Mouse (Mus musculus): ENCODE measurements around the gene Bmx. TPM values are rescaled to one million over a fixed set of nuclear protein-coding genes. Genes with fewer than 3 reads are reported as not detected.

Bmx gene
- polyA plus RNA-seq, 1 experiment from 2014 or later: 5.9 TPM

- no peaks in the 10 kb centered on the region for H3K36me3 ChIP-seq
- H3K27ac ChIP-seq (replicated peaks): peak overlapping the region; percentile 84
- H3K4me3 ChIP-seq: peak overlapping the region; percentile 33
- 0 out of 2 replicates have a peak, but pooled peaks cover 3% of the 10 kb centered on the region for H3K4me1 ChIP-seq
- no peaks in the 10 kb centered on the region; the same call in none of the 2 replicates for H3K27me3 ChIP-seq (replicated peaks)
- H3K4me2 ChIP-seq: peak overlapping the region; percentile 48
- ATAC-seq (ENCODE audit: extremely low read depth, insufficient number of reproducible peaks, low FRiP score, low TSS enrichment): no peak
- no peaks in the 10 kb centered on the region for H3K9me3 ChIP-seq
- H3K9ac ChIP-seq: no peak overlapping the region
- WGBS: 53% methylated on average over 3 of the region's 3 CpGs
Observed at GRCm38 (mm10) chrX:164256527-164256926, 1.5 kb downstream of the Bmx start.

DNA sequence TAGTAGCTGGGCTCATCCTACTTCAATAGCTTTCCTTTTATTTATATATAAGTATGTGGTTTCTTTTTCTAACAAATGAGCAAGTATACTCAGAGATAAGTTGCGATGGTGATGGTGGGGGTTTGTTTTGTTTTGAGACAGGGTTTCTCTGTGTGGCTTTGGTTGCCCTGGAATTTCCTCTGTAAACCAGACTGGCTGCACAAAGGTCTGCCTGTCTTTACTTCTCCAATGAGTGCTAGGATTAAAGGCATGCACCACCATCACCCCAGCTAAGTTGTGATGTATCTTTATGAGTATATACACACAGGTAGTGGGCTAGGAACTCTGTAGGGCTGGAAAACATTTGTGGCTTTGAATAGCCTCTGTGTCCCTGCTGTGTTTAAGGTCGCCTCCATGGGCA, 11.3 kb downstream of the Bmx start:
- H3K4me2 ChIP-seq: no peak overlapping the region
- 40% methylated on average over 2 of the region's 2 CpGs for WGBS
- no peaks in the 10 kb centered on the region for H3K27me3 ChIP-seq (replicated peaks)
- H3K27ac ChIP-seq (replicated peaks): no peak overlapping the region
- H3K36me3 ChIP-seq: no peaks in the 10 kb centered on the region
- no peaks in the 10 kb centered on the region for H3K9me3 ChIP-seq
- no peak overlapping the region for H3K9ac ChIP-seq
- H3K4me3 ChIP-seq: no peak overlapping the region
- H3K4me1 ChIP-seq: no peaks in the 10 kb centered on the region
- no peak for ATAC-seq (ENCODE audit: extremely low read depth, insufficient number of reproducible peaks, low FRiP score, low TSS enrichment)

DNA sequence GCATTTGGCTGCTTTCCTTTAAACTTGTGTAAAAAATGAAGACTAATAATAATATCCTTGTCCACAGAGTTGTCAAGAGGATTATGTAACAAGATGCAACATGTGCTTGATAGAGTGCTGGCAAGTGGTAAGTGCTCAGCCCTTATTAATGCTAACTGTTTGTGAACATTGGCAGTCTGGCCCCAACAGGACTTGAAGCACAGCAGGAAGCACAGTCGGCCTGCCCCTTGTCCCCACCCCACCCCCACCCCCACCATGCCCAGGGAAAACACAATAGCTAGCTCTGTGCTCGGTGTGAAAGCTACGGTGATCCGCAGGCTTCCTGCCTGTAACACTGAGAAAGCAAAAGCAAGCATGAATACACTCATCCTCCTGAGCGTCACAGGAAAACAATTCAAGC, 12.3 kb downstream of the Bmx start:
- ATAC-seq (ENCODE audit: extremely low read depth, insufficient number of reproducible peaks, low FRiP score, low TSS enrichment): no peak
- 5% methylated on average over 5 of the region's 5 CpGs for WGBS

GRCm38 (mm10) chrX:164233380-164233779, 24.6 kb downstream of the Bmx start:
- Histone ChIP-seq H3K27ac (replicated peaks) (0 out of 2 replicates have a peak overlapping the region, but pooled peaks have one; percentile 6), H3K4me2 (no peak overlapping the region), H3K27me3 (replicated peaks) (no peaks in the 10 kb centered on the region), H3K4me3 (no peak overlapping the region), H3K4me1 (no peaks in the 10 kb centered on the region), H3K9me3 (no peaks in the 10 kb centered on the region), H3K36me3 (no peaks in the 10 kb centered on the region), H3K9ac (no peak overlapping the region)
- 52% methylated on average over 8 of the region's 8 CpGs for WGBS
- no peak for ATAC-seq (ENCODE audit: extremely low read depth, insufficient number of reproducible peaks, low FRiP score, low TSS enrichment)

More for the DNA sequence above, 12.3 kb downstream of the Bmx start:
- H3K4me3 ChIP-seq: no peak overlapping the region
- H3K4me1 ChIP-seq: no peaks in the 10 kb centered on the region
- no peaks in the 10 kb centered on the region for H3K9me3 ChIP-seq
- H3K27me3 ChIP-seq (replicated peaks): no peaks in the 10 kb centered on the region
- H3K36me3 ChIP-seq: no peaks in the 10 kb centered on the region
- no peak overlapping the region for H3K9ac ChIP-seq
- H3K27ac ChIP-seq (replicated peaks): no peak overlapping the region
- peak overlapping the region; percentile 41 for H3K4me2 ChIP-seq

DNA sequence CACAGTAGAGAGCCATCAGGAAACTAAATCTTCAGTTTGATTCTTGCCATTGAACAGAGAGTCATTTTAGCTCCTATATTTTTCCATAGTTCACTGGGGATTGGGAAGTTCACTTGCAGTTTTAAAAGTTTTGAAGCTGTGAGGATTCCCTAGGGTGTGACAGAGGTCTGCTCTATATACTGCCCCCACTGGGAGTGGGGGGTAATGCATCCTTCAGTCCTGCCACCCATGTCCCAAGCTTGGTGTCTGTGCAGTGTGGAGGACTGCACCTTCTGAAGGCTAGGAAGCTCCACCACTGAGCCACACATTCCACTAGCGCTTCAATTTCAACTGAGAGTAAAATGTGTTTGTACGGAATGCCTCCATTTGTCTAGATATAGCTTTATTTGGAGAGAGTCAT, 36.0 kb downstream of the Bmx start:
- Histone ChIP-seq H3K36me3 (no peaks in the 10 kb centered on the region), H3K4me3 (no peak overlapping the region), H3K4me2 (no peak overlapping the region), H3K27ac (replicated peaks) (no peak overlapping the region), H3K27me3 (replicated peaks) (no peaks in the 10 kb centered on the region), H3K9me3 (no peaks in the 10 kb centered on the region), H3K4me1 (no peaks in the 10 kb centered on the region), H3K9ac (no peak overlapping the region)
- ATAC-seq (ENCODE audit: extremely low read depth, insufficient number of reproducible peaks, low FRiP score, low TSS enrichment): no peak
- 69% methylated on average over 2 of the region's 2 CpGs for WGBS

DNA sequence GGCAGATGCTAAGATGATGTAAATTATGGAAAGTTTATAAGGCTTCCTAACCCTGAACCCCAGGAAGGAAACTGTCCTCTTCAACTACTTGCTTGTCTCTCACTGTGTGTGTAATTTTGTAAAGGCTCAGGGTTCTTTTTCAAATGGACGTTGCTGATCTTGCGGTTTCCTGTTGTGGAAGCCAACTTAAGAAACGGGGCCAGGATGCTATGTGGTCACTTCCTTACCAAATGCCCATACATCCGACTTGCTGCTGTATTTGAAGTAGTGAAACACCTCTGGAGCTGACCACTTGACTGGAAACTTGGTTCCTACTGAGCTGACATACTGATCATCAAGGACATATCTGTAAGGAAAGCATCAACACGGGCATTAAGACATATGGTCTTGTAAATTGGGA, 57.4 kb downstream of the Bmx start:
- H3K27me3 ChIP-seq (replicated peaks): no peaks in the 10 kb centered on the region
- H3K36me3 ChIP-seq: no peaks in the 10 kb centered on the region
- ATAC-seq (ENCODE audit: extremely low read depth, insufficient number of reproducible peaks, low FRiP score, low TSS enrichment): no peak
- H3K4me1 ChIP-seq: no peaks in the 10 kb centered on the region
- 61% methylated on average over 5 of the region's 5 CpGs for WGBS
- no peak overlapping the region for H3K9ac ChIP-seq
- H3K27ac ChIP-seq (replicated peaks): no peak overlapping the region
- H3K9me3 ChIP-seq: no peaks in the 10 kb centered on the region
- no peak overlapping the region for H3K4me2 ChIP-seq
- H3K4me3 ChIP-seq: no peak overlapping the region

DNA sequence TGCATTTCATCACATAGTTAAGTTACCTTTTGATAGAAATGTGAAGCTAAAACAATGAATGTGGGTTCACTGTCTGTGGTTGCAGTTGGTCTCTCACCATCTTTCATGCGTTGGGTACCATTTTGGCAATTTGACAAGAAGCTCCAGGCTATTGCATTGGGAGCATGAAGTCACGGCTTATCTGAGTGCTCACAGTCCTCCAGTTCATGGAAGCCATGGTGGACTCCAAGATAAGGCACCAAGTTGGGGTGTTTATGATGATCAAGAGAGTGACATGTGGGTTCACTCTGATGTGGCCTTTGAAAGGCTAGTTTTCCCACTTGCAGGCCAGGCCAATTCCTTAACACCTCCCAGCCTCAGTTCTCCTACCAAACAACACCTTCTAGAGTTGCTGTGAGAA, 60.3 kb downstream of the Bmx start:
- H3K4me2 ChIP-seq: no peak overlapping the region
- no peaks in the 10 kb centered on the region for H3K9me3 ChIP-seq
- H3K4me3 ChIP-seq: no peak overlapping the region
- no peak overlapping the region for H3K9ac ChIP-seq
- ATAC-seq (ENCODE audit: extremely low read depth, insufficient number of reproducible peaks, low FRiP score, low TSS enrichment): no peak
- no peaks in the 10 kb centered on the region for H3K36me3 ChIP-seq
- no peak overlapping the region for H3K27ac ChIP-seq (replicated peaks)
- no peaks in the 10 kb centered on the region for H3K27me3 ChIP-seq (replicated peaks)
- 82% methylated on average over 2 of the region's 2 CpGs for WGBS
- no peaks in the 10 kb centered on the region for H3K4me1 ChIP-seq

DNA sequence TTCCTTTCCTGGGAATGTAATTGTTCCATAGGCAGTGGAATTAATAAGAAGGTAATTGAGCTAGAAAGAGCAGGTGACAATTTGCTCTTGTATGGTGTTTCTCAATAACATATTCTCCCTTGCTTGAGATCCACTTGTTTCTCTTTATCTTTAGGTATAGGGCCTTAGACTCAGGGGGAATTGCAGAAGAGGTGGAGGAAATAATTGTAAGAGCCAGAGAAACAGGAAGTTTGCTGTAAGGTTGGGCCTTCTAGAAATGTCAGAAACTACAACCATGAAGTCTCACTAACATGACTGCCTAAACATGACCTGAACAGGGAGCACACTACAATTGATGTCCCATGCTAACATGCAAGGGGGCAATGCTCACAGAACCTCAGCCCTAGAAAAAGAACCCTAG, 68.1 kb downstream of the Bmx start:
- Histone ChIP-seq H3K36me3 (no peaks in the 10 kb centered on the region), H3K4me1 (no peaks in the 10 kb centered on the region), H3K27me3 (replicated peaks) (no peaks in the 10 kb centered on the region), H3K27ac (replicated peaks) (no peak overlapping the region), H3K9me3 (no peaks in the 10 kb centered on the region), H3K9ac (no peak overlapping the region), H3K4me3 (no peak overlapping the region), H3K4me2 (no peak overlapping the region)
- no peak for ATAC-seq (ENCODE audit: extremely low read depth, insufficient number of reproducible peaks, low FRiP score, low TSS enrichment)

DNA sequence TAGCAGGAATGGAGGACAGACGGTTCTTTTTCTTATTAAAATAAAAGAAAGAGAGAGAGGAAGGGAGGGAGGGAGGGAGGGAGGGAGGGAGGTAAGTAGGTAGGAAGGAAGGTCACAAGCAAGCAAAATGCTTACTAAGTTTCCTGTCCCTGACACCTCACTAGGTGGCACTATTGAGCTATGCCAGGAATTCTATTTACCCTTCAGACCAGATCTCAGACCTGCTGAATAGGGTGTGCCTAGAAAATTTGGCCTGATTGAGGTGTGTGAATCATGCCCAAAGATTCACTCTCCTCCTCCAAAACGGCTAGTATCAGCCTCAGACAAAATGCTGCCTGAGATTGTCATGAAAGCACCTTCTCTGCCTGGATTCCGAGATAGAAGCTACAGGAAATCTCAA, 74.1 kb downstream of the Bmx start:
- Histone ChIP-seq H3K4me1 (no peaks in the 10 kb centered on the region), H3K36me3 (no peaks in the 10 kb centered on the region), H3K9ac (no peak overlapping the region), H3K4me2 (no peak overlapping the region), H3K27me3 (replicated peaks) (peaks cover 12% of the 10 kb centered on the region; the same call in 1 of the 2 replicates), H3K9me3 (no peaks in the 10 kb centered on the region), H3K27ac (replicated peaks) (no peak overlapping the region), H3K4me3 (no peak overlapping the region)
- ATAC-seq (ENCODE audit: extremely low read depth, insufficient number of reproducible peaks, low FRiP score, low TSS enrichment): no peak
- 24% methylated on average over 3 of the region's 3 CpGs for WGBS

DNA sequence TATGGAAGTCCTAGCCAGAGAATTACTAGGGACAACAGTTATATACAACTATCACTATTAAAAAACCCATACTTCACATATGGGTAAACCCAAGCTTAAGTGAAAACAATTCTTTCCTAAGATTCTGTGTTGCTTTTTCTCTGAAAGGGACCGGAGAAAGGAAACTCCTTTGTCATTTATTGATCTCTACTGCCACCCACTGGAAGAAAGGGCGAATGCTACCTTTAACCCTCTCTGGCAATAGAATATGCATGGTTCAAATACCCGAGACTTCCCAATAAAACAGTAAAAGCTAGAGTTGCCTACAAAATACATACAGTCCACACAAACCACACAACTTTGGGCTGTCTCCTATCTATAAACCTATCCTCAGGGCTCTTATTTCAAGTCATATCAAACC, 78.2 kb downstream of the Bmx start:
- Histone ChIP-seq H3K9ac (no peak overlapping the region), H3K4me2 (no peak overlapping the region)
- no peak for ATAC-seq (ENCODE audit: extremely low read depth, insufficient number of reproducible peaks, low FRiP score, low TSS enrichment)

GRCm38 (mm10) chrX:164178856-164179255, 79.1 kb downstream of the Bmx start:
- Histone ChIP-seq H3K4me1 (no peaks in the 10 kb centered on the region), H3K9me3 (no peaks in the 10 kb centered on the region), H3K4me2 (no peak overlapping the region), H3K4me3 (no peak overlapping the region), H3K36me3 (no peaks in the 10 kb centered on the region), H3K27me3 (replicated peaks) (peaks cover 17% of the 10 kb centered on the region), H3K27ac (replicated peaks) (no peak overlapping the region), H3K9ac (no peak overlapping the region)
- WGBS: 67% methylated on average over 2 of the region's 2 CpGs
- no peak for ATAC-seq (ENCODE audit: extremely low read depth, insufficient number of reproducible peaks, low FRiP score, low TSS enrichment)

More for the DNA sequence above, 78.2 kb downstream of the Bmx start:
- Histone ChIP-seq H3K9me3 (no peaks in the 10 kb centered on the region), H3K27ac (replicated peaks) (no peak overlapping the region), H3K4me1 (no peaks in the 10 kb centered on the region), H3K4me3 (no peak overlapping the region), H3K27me3 (replicated peaks) (peaks cover 17% of the 10 kb centered on the region), H3K36me3 (no peaks in the 10 kb centered on the region)
- 6% methylated on average over 3 of the region's 3 CpGs for WGBS

GRCm38 (mm10) chrX:164175780-164176179, 82.2 kb downstream of the Bmx start:
- Histone ChIP-seq H3K27me3 (replicated peaks) (peaks cover 9% of the 10 kb centered on the region; the same call in 1 of the 2 replicates), H3K9ac (no peak overlapping the region), H3K4me1 (no peaks in the 10 kb centered on the region), H3K36me3 (no peaks in the 10 kb centered on the region), H3K4me3 (no peak overlapping the region), H3K4me2 (no peak overlapping the region), H3K9me3 (no peaks in the 10 kb centered on the region), H3K27ac (replicated peaks) (no peak overlapping the region)
- 63% methylated on average over 2 of the region's 2 CpGs for WGBS
- no peak for ATAC-seq (ENCODE audit: extremely low read depth, insufficient number of reproducible peaks, low FRiP score, low TSS enrichment)
